Mouse (Mus musculus) layer of hippocampus, postnatal 14 days (tissue): ENCODE data around the gene 9530077C05Rik. TPM values are rescaled to one million over a fixed set of nuclear protein-coding genes. Genes with fewer than 3 reads are reported as not detected.
A peak's percentile ranks its signal among the peaks of the same experiment; 100 is the strongest.
"Not testable (repeated sequence)": the region's sequence is repeated elsewhere in the genome, so short reads cannot be mapped to it uniquely, and the experiment has no call there.

Experiments
- DNase-seq, 2 experiments: peaks; one replicate each; pipeline ENCODE4 v3.0.0; 2021 to 2022; ENCODE audit warnings: low spot score in 2 of 2, mixed read lengths in 1 of 2
- long read RNA-seq, 2 experiments: library from polyadenylated mRNA; stranded (forward); transcript quantifications; one replicate each; pipeline ENCODE4 v2.0.0; 2021
- total RNA-seq, 2 experiments: library from RNA; stranded (reverse); gene quantifications; 2 replicates each; pipeline ENCODE4 v1.2.3; 2021

9530077C05Rik gene
- 1 to 10 TPM; 7.1 to 7.2 TPM for total RNA-seq
- long read RNA-seq, experiment 1, transcript 9530077C05Rik-201 (7 exons, 2,223 nt): major isoform, 10 of 17 reads
- long read RNA-seq, experiment 1, partial matches to known transcripts: 3 of 17 reads
- long read RNA-seq, experiment 1, other reads (novel, unspliced or antisense): 4 of 17 reads
- long read RNA-seq, experiment 2, transcript 9530077C05Rik-201 (7 exons, 2,223 nt): major isoform, 9 of 15 reads
- long read RNA-seq, experiment 2, partial matches to known transcripts: 5 of 15 reads
- long read RNA-seq, experiment 2, other reads (novel, unspliced or antisense): 1 of 15 reads

- DNase-seq: peak; percentile 96 to 99
Measured at GRCm38 (mm10) chr9:22411002-22411857, at the start of gene 9530077C05Rik. 9530077C05Rik (plus strand) TSS chr9:22411513.

- DNase-seq: no peak
Measured at GRCm38 (mm10) chr9:22366221-22366620, 45.1 kb upstream of the 9530077C05Rik start.

GRCm38 (mm10) chr9:22366621-22367020, 44.7 kb upstream of the 9530077C05Rik start:
- no peak for DNase-seq

DNA sequence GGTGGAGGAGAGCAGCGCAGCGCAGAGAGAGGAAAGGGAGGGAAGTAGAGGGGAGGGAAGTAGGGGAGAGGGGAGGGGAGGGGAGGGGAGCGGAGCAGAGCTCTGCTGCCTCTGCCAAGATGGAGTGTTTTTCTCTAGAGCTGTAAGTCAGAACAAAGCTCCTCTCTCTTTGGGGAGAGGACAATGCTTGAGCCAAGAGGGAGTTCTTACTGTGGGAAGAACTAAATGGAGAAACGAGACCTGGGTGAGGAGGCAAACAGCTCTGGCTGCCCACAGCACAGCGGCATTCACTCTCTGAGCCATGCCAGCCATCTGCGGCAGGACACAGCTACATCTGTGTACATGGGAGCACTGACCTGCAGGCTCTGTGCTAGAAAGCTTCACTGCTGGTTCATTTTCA, 43.3 kb upstream of the 9530077C05Rik start:
- peak in 1 of 2 experiments; percentile 12 for DNase-seq

DNA sequence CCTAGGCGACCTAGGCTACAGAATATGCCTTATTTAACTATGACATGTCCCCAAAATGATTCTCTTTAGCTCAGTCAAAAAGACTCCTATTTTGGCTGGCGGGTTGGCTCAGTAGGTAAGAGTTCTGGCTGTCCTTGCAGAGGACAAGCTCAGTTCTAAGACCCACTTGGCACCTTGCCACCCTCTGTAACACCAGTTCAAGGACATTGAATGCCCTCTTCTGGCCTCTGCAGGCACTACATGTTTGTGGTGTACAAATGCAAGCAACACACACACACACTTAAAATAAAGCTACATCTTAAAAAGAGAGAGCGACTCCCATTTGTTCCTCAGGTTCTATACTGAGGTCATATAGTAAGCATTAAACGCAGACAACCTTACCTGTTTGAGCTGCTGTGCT, 38.6 kb upstream of the 9530077C05Rik start:
- DNase-seq: no peak

GRCm38 (mm10) chr9:22376086-22376485, 35.2 kb upstream of the 9530077C05Rik start:
- peak; percentile 33 to 34 for DNase-seq

- DNase-seq: no peak
Measured at GRCm38 (mm10) chr9:22385890-22386289, 25.4 kb upstream of the 9530077C05Rik start.

DNA sequence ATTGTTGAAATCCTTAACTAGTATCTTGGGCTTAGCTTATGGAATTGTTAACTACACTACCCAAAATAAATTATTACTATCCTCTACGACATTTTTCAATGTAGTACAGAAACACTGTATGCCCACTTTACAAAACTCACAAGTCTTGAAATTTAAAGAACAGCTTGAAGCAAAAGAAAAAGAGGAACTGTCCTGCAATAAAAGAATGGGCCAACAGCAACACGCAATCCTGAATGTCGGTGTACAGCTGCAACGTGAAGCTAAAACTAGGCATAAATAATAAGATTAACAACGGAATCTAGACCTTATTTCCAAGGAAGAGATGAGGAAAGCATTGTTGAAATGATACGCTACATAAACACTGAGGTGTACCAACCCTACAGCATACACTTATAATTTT, 23.4 kb upstream of the 9530077C05Rik start:
- no peak for DNase-seq

DNA sequence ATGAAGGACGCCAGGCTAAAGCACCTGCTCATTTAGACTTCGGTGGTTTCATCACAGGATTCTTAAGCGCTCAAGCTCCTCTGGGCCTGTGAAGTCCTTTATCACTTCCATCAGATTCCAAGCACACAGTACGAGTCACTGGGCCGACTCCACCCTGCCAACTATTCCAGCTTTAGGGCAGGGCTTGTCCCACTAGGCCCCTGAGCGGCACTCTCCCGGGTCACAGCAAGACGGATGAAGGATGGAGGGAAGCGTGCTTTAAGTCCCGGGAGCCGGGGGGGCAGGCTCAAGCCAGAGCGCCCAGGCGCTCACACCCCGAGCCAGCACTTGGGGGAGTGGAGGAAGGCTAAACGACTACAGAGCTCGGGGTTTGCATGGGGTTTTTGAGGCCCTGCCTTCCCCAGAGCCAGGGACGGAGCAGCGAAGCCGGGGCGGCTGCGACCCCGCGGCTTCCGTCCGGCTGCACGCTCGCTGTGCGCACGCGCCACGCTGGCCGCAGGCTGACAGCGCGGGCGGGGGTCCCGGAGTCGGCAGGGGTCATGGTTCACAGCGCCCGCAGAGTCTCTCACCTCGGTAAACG, 22.8 kb upstream of the 9530077C05Rik start:
- no peak for DNase-seq

- peak; percentile 80 to 88 for DNase-seq
Measured at GRCm38 (mm10) chr9:22389021-22389476, 22.3 kb upstream of the 9530077C05Rik start, which contains the start of gene Anln. Anln (minus strand) TSS chr9:22389188.

DNA sequence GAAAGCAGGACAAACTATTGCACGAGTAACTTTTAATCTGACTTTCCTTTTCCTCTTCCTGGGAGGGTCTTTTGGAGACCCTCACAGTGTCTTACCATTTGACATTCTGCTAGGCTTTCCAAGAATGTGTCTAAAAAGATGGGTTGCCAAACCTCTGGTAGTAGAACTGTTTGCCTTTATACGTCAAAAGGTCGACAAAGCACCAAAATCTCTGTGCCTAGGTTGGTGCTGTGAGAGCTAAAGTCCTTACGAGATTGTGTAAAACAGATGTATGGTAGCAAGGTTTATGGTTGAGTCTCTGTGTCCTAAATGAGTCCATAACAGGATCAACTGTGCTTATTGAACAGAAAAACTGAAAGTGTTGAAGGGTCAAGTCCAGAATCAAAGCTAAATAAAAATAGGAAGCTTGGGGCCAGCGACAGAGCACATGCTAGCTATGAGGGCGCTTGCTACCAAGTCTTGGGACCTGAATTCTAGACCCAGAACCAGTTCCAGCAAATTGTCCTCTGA, 21.5 kb upstream of the 9530077C05Rik start:
- no peak for DNase-seq

DNA sequence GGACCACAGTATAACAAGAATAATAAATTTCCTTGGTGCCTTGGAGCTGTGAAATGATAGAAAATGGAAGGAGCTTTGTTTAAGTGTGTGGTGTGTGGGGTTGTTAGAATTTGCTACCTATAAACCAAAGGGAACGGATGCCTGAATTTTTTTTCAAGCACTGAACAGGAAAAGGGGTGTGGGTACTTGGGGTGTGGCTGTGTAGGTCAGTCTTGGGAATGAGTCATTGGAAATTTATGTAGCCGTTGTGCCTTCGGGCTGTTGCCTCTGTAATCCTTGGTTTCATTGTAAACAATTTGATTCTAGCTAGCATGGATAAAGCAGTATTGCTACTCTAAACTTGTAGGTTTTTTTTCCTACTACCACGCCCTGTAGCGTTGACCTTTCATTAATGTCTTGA, 20.9 kb upstream of the 9530077C05Rik start:
- DNase-seq: no peak

DNA sequence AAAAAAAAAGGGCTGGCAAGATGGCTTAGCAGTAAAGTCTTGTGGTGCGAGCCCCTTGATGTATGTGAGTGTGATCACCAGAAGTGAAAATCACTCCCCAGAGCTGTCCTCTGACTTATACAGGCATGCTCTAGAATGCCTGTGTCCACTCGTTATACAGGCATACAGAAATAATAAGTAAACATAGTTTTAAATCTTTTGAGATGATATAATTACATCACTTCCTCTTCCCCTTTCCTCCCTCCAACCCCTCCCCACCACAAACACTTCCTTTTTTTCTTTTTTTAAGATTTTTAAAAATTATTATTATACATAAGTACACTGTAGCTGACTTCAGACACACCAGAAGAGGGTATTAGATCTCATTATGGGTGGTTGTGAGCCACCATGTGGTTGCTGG, 16.6 kb upstream of the 9530077C05Rik start:
- DNase-seq: no peak

DNA sequence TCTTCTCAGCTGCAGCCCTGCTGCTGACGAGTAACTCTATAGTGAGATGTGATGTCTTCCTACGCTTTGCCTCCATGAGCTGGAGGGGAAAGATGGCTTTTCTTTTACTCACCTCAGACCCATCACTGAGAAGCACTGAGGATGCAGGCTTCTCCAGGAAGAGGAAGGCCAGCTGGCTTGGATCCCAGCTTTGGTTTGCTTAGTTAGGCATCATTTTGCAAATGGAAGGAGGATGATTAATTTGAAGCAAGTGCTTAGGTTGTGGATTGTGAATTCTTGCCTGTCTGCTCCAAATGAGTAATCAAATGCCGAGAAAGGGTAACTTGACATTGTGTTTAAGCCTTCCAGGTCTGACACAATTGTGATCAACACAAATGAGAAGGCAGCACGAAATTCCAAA, 12.3 kb upstream of the 9530077C05Rik start:
- no peak for DNase-seq

GRCm38 (mm10) chr9:22402001-22402400, 9.3 kb upstream of the 9530077C05Rik start:
- DNase-seq: no peak

GRCm38 (mm10) chr9:22402976-22403375, 8.3 kb upstream of the 9530077C05Rik start:
- DNase-seq: no peak

GRCm38 (mm10) chr9:22403501-22403900, 7.8 kb upstream of the 9530077C05Rik start:
- not testable (repeated sequence) for DNase-seq

DNA sequence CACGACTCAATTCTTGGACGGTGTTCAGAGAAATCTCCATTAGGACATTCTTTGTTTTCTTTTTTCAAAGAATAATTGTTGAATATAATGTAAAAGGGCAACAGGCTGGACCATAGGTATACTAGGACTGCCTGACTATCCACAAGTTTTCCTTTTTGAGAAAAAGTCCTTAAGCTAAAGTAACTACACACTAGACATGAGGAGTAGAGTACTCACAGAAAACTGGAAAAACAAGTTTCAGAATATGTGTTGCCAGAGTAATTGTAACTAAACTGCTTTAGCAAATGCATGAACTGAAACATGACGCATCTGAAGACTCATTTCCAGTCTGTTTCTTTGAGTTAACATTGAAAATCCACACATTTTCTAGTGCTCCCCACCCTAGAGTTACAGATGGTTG, 5.9 kb upstream of the 9530077C05Rik start:
- DNase-seq: no peak

DNA sequence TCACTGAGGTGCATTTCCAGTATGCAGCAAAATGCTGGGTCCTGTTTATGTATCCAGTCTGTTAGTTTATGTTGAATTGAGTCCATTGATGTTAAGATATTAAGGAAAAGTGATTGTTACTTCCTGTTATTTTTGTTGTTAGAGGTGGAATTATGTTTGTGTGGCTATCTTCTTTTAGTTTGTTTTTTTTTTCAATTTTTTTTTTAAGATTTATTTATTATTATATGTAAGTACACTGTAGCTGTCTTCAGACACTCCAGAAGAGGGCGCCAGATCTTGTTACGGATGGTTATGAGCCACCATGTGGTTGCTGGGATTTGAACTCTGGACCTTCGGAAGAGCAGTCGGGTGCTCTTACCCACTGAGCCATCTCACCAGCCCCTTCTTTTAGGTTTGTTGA, 3.7 kb upstream of the 9530077C05Rik start:
- DNase-seq: not testable (repeated sequence)

DNA sequence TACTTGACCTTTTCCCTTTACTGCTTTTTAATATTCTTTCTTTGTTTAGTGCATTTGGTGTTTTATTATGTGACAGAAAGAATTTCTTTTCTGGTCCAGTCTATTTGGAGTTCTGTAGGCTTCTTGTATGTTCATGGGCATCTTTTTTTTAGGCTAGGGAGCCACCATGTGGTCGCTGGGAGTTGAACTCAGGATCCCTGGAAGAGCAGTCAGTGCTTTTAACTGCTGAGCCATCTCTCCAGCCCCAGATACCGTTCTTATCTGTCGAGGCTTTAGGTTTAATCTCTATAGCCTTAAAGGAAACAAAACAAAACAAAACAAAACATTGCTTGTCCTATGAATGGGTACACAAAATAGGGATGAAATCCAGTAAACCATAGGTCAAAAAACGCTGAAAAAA, 3.0 kb upstream of the 9530077C05Rik start:
- peak in 1 of 2 experiments; percentile 50 for DNase-seq

- DNase-seq: no peak
Measured at GRCm38 (mm10) chr9:22409501-22409900, 1.8 kb upstream of the 9530077C05Rik start.

GRCm38 (mm10) chr9:22416187-22416586, 4.9 kb downstream of the 9530077C05Rik start:
- DNase-seq: no peak
